In the genomic region with DNA sequence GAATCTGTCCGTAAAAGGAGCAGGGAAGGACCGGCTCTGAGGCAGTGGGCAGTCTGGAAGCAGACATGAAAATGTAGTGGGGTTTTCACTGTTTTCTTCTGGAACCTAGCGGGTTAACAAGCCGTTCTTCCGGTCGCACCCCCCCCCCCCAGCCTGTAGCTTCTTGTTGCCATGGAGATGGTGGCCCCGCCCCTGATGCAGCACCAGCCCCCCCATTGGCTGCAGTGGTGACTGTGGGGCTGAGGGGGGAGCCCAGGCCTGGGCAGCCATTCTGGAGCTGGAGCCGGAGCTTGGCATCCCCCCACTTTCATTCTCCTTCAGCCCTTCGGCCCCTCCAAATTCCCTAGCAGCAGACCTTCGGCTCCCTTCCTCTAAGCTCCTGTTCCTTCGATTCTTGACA, we compare ENCODE assay signal across 9 mouse cellular contexts. TPM values are rescaled to one million over a fixed set of nuclear protein-coding genes. Genes with fewer than 3 reads are reported as not detected.
DNase-seq lines count a peak whose midpoint lies in the region; ATAC-seq and TF ChIP-seq lines count a peak whose summit lies in the region.
"Had no signal": no experiment of that assay in that cellular context is flagged by ENCODE, and none has a peak within 500 bp of the region (broad histone marks: within the 10 kb centered on the region; RNA-seq: fewer than 3 reads in every experiment).

No protein-coding gene starts in this region.

- H3K9ac ChIP-seq in lung, embryonic 16.5 days (ENCODE audit: low read length): peak overlapping the region; percentile 53

- TF ChIP-seq CTCF in embryonic fibroblast, embryonic 13.5 days (IDR thresholded peaks at IDR 0.05; ENCODE audit: borderline replicate concordance, insufficient read depth, low read length): no peak
- TF ChIP-seq CTCF in layer of hippocampus, adult 2 months (conservative IDR thresholded peaks at IDR 0.05): no peak

- no peaks in the 10 kb centered on the region; the same call in 1 of the 2 replicates for H3K27me3 ChIP-seq in lung, embryonic 16.5 days (ENCODE audit: control insufficient read depth, insufficient read depth, low read depth, low read length)

- peak overlapping the region; percentile 27; the same call in 1 of the 2 replicates for H3K4me3 ChIP-seq in embryonic fibroblast, embryonic 13.5 days (ENCODE audit: insufficient read depth, low read length)
- H3K4me3 ChIP-seq in layer of hippocampus, adult 2 months: peak overlapping the region; percentile 60
- peak overlapping the region; percentile 45 for H3K4me3 ChIP-seq in lung, embryonic 16.5 days (ENCODE audit: low read length)

- intact Hi-C loops in heart, postnatal 36 days (cut with DNase I): no loop called here

- peak; percentile 59 for ATAC-seq in lung, embryonic 16.5 days (ENCODE audit: low read depth)

- TF ChIP-seq POLR2A in embryonic fibroblast, embryonic 13.5 days (IDR thresholded peaks at IDR 0.05; ENCODE audit: low read depth, low read length): 0 out of 2 replicates have a peak, but pooled peaks have one; percentile 20

- peak; percentile 57 for DNase-seq in ovary, adult 18-20 months (ENCODE audit: low spot score)
- no peak for DNase-seq in ovary, postnatal 10 days (ENCODE audit: low spot score)
- DNase-seq in heart, postnatal 36 days: peak; percentile 61 to 71
- peak; percentile 78 to 88 for DNase-seq in layer of hippocampus, adult 2 months (ENCODE audit: low spot score in 2 of 2)
- DNase-seq in ovary, postnatal 14 days (ENCODE audit: low spot score): peak; percentile 58
- DNase-seq in thymus, postnatal 10 days (ENCODE audit: low spot score in 2 of 2): peak; percentile 85 to 88

- no peaks in the 10 kb centered on the region for H3K36me3 ChIP-seq in lung, embryonic 16.5 days (ENCODE audit: control insufficient read depth, insufficient read depth, low read length)

- WGBS in lung, embryonic 16.5 days: under 1% methylated on average over 11 of the region's 11 CpGs

- H3K4me2 ChIP-seq in lung, embryonic 16.5 days (ENCODE audit: low read depth, low read length): peak overlapping the region; percentile 59

- H3K9me3 ChIP-seq in lung, embryonic 16.5 days (ENCODE audit: control insufficient read depth, low read length): no peaks in the 10 kb centered on the region

- H3K4me1 ChIP-seq in embryonic fibroblast, embryonic 13.5 days (ENCODE audit: control insufficient read depth, insufficient read depth, low read length): peaks cover 27% of the 10 kb centered on the region
- H3K4me1 ChIP-seq in lung, embryonic 16.5 days (replicated peaks; ENCODE audit: control insufficient read depth, insufficient read depth, low read length): peaks cover 47% of the 10 kb centered on the region

- no peak overlapping the region for H3K27ac ChIP-seq in embryonic fibroblast, embryonic 13.5 days (ENCODE audit: insufficient read depth, low read length)
- H3K27ac ChIP-seq in layer of hippocampus, adult 2 months: peak overlapping the region; percentile 77
- no peak overlapping the region for H3K27ac ChIP-seq in lung, embryonic 16.5 days (ENCODE audit: low read length)
- H3K27ac ChIP-seq: macrophage had no signal

RNA-seq across cellular contexts. Expression of gene Syngap1, which starts 10.4 kb away (rescaled TPM):
- 52.2 and 58.4 TPM in 2 replicates for polyA plus RNA-seq in embryonic fibroblast, embryonic 13.5 days (2011; ENCODE audit: insufficient read length, low read depth, missing spikeins)
- 1 to 10 TPM; 4.1 to 6.4 TPM for total RNA-seq in heart, postnatal 36 days (2021)
- total RNA-seq in layer of hippocampus, adult 2 months (2021): 100 to 1,000 TPM; 463 to 497 TPM
- polyA plus RNA-seq in lung, embryonic 16.5 days (2015; fragmentation: Nextera tagmentation; extraction: Ambion mirVana): 0.90 and 1.9 TPM in 2 replicates

RNA-seq across cellular contexts. Expression of gene Cuta, which starts 12.0 kb away (rescaled TPM):
- polyA plus RNA-seq in embryonic fibroblast, embryonic 13.5 days (2011; ENCODE audit: insufficient read length, low read depth, missing spikeins): 80.0 and 90.5 TPM in 2 replicates
- 10 to 100 TPM; 86.2 to 90.3 TPM for total RNA-seq in heart, postnatal 36 days (2021)
- total RNA-seq in layer of hippocampus, adult 2 months (2021): 10 to 100 TPM; 91.3 to 95.8 TPM
- 194 and 199 TPM in 2 replicates for polyA plus RNA-seq in lung, embryonic 16.5 days (2015; fragmentation: Nextera tagmentation; extraction: Ambion mirVana)

RNA-seq across cellular contexts. Expression of gene Phf1, which starts 18.6 kb away (rescaled TPM):
- 10.9 and 12.0 TPM in 2 replicates for polyA plus RNA-seq in embryonic fibroblast, embryonic 13.5 days (2011; ENCODE audit: insufficient read length, low read depth, missing spikeins)
- total RNA-seq in heart, postnatal 36 days (2021): 10 to 100 TPM; 13.9 to 14.5 TPM
- total RNA-seq in layer of hippocampus, adult 2 months (2021): 10 to 100 TPM; 31.4 to 33.9 TPM
- 9.7 and 10.0 TPM in 2 replicates for polyA plus RNA-seq in lung, embryonic 16.5 days (2015; fragmentation: Nextera tagmentation; extraction: Ambion mirVana)

RNA-seq across cellular contexts. Expression of gene Zbtb9, which starts 21.6 kb away (rescaled TPM):
- polyA plus RNA-seq in embryonic fibroblast, embryonic 13.5 days (2011; ENCODE audit: insufficient read length, low read depth, missing spikeins): 7.3 and 8.6 TPM in 2 replicates
- 1 to 10 TPM; 2.1 to 2.6 TPM for total RNA-seq in heart, postnatal 36 days (2021)
- 10 to 100 TPM; 14.8 to 15.7 TPM for total RNA-seq in layer of hippocampus, adult 2 months (2021)
- 16.5 and 17.1 TPM in 2 replicates for polyA plus RNA-seq in lung, embryonic 16.5 days (2015; fragmentation: Nextera tagmentation; extraction: Ambion mirVana)

RNA-seq across cellular contexts. Expression of gene Kifc5b, which starts 34.5 kb away (rescaled TPM):
- polyA plus RNA-seq in embryonic fibroblast, embryonic 13.5 days (2011; ENCODE audit: insufficient read length, low read depth, missing spikeins): 6.6 and 7.2 TPM in 2 replicates
- total RNA-seq in heart, postnatal 36 days (2021): under 1 TPM; 0.44 to 0.95 TPM
- total RNA-seq in layer of hippocampus, adult 2 months (2021): 1 to 10 TPM; 2.8 to 3.3 TPM
- polyA plus RNA-seq in lung, embryonic 16.5 days (2015; fragmentation: Nextera tagmentation; extraction: Ambion mirVana): 9.0 and 12.9 TPM in 2 replicates

Comparison
In these comparisons a context has a peak if more than half of its experiments do, and no peak if none do; other contexts are left out.
1. RNA of gene Syngap1, which starts 10.4 kb away (total RNA-seq): 463 to 497 TPM in layer of hippocampus, adult 2 months; 4.1 to 6.4 TPM in heart, postnatal 36 days; every median in the first group is over 10 times any median in the second.
2. Peak in every context shown above with its lines, with median percentiles within 50 percentile points of each other: H3K4me3 ChIP-seq.